Mouse (Mus musculus) megakaryocyte, embryonic 14.5 days (primary cell): ENCODE measurements around the gene Tpo.

Experiments used
- FLI1 ChIP-seq: IDR thresholded peaks from 2 replicates; pipeline ENCODE4 v1.6.1; 2012; ENCODE audit warnings: low read length, inconsistent platforms, mixed read lengths
- GATA1 ChIP-seq: IDR thresholded peaks from 3 replicates; pipeline ENCODE4 v1.6.1; 2012; ENCODE audit warnings: mixed read lengths, low read length, inconsistent platforms, borderline replicate concordance

DNA sequence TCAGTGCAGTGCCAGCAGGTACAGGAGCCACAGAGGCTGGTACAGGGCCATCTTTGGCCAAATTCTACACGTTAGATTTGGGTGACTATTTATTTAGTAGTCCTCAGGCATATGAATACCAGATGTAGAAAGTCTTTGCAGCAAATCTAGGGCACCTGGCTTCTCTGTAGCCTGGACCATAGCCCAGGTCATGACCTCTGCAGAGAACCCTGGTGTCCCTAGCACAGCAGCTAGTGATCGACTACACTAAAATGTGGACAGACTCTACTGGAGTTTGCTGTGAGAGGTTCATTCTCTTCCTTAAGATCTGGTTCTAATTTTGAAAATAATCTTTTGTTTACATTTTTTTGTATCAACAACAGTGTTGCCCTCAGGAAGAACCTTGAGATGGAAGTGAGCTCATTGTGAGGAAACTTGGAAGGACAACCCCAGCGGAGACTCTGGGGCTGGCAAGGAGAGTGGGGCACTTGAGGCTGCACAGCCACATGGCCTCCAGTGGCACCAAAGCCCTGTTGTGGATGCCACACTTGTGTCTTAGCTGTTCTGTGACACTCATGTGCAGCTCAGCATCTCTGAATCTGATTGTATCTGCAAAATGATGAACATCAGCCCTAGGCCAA lies 104.6 kb downstream of the Tpo start:
- TF ChIP-seq GATA1 (no peak), FLI1 (no peak)
